Mouse (Mus musculus) frontal cortex, adult (tissue): ENCODE measurements at regions not wholly inside any gene's neighbourhood (a gene's known extent, or its start where the extent isn't known, plus 50 kb on each side); places are given as distances from the start of the nearest gene placed in this dataset.

Experiments
- ATAC-seq: cut with Nextera tagmentation; 2 replicates; pipeline ENCODE4 v1.9.2; 2017; ENCODE audit warnings: mild to moderate bottlenecking, moderate library complexity, mixed read lengths; ENCODE audit not compliant: low TSS enrichment

- ATAC-seq, result peak; percentile 77
Observed at GRCm38 (mm10) chr2:171800511-171801268, 242.6 kb downstream of the Cbln4 start.

DNA sequence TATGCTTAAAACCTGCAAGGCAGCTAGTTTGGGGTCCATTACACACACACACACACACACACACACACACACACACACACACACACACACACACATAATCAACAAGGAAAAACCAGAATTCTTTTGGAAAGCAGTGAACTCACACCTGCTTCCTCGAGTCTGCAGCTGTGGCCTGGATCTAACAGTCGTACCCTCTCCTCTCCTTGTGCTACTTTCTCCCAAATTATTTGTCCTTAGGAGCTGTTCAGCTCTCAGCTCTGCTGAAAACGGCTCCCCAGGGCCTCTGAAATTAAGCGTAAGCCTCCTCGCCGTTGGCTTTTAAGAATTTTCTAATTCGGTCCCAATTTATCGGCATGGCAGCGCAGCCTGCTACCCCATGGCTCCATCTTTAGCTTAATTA lies 243.9 kb downstream of the Cbln4 start:
- ATAC-seq, result no peak

DNA sequence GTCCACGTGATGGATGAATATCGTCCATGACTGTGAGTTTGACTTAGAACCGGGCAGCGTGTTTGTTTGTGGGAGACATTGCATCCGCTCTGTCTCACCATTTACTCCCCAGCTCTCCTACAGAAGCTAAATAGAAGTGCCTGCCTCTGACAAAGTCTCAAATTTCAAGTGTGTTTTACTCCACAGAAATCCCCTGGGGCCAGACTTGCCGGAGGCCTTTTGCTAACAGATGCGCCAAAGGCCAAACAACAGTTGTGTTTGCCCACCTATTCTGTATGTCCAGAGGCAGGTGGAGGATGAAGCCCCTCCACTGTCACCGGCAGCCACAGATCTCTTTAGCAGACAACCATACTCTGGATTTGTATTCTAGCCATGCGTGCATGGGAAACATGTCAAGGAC lies 252.6 kb downstream of the Cbln4 start:
- ATAC-seq, result no peak

- no peak for ATAC-seq
Observed at GRCm38 (mm10) chr2:171766193-171766930, 276.9 kb downstream of the Cbln4 start.

GRCm38 (mm10) chr2:171765071-171765470 lies 278.2 kb downstream of the Cbln4 start:
- ATAC-seq, result no peak

- peak; percentile 59 for ATAC-seq
Observed at GRCm38 (mm10) chr2:171753502-171753901, 289.8 kb downstream of the Cbln4 start.

DNA sequence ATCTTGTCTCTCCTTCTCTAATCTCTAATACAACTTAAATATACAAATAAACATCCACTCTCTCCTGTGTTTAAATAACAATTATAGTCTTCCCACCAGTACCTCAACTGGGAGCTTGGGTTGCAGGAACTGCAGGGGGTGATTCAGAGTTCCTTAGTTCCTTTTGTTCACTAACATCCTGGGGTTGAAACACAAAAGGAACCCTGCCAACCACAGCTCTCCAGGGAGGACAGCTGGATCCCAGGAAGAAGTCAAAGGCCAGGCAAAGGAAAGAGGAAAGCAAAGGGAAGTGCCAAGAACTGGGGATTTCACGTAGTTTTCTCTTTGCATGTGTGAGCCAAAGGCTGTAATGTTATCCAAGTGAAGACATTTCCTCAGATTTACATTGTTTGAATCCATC lies 296.1 kb downstream of the Cbln4 start:
- ATAC-seq, result no peak

- no peak for ATAC-seq
Observed at GRCm38 (mm10) chr2:171743111-171743510, 300.2 kb downstream of the Cbln4 start.

DNA sequence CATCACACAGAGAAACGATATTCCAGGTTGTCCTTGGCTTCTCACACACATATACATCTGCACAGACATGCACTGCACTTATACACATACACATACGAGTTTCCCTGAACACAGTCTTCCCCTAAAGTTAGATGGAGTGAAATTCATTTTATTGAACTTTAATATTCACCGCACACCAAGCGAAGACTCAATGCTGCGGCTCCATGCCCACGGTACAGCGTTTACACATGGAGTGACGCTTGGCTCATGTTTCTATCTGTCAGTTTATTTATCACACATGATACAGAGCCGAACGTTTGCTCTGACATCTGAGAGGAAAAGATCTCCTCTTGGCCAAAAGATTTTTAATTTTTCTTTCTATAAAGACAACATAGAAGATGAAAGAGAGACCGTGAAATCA lies 300.6 kb downstream of the Cbln4 start:
- ATAC-seq, result no peak

DNA sequence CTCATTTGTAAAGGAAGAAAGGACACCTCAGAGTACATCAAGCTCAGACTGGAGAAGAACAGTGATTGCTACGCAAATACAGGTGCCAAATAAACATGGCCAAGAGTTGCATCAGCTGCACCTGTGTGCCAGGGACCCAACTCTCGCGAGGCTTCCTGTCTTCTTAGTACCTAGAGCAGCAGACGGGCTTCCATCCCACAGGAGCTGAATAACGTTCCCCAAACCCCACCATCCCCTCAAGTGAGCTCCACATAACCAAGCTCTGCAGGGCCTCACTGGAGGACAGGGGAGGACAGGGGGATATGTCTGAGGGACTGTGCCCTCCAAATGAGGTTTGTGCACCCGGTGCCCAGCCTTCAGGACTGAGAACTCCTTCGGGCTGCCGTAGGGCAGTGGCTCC lies 305.5 kb downstream of the Cbln4 start:
- no peak for ATAC-seq

GRCm38 (mm10) chr2:171735061-171735490 lies 308.2 kb downstream of the Cbln4 start:
- no peak for ATAC-seq

DNA sequence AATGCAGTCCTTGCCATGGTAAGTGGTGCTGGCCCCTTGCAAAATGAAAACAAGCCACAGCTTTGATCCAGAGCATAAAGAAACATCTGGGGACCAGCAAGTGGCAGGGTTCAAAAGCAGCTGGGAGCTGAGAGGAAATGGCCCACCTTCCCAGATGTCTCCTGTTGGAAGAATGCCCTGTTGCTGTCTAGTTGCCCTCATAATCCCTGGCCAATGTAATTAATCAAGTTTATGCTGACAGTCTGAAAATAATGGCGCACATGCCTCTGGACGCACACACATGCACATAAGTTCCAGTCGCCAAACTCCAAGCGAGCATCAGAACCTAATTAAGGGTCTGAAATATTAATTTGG lies 308.7 kb downstream of the Cbln4 start:
- ATAC-seq, result no peak

DNA sequence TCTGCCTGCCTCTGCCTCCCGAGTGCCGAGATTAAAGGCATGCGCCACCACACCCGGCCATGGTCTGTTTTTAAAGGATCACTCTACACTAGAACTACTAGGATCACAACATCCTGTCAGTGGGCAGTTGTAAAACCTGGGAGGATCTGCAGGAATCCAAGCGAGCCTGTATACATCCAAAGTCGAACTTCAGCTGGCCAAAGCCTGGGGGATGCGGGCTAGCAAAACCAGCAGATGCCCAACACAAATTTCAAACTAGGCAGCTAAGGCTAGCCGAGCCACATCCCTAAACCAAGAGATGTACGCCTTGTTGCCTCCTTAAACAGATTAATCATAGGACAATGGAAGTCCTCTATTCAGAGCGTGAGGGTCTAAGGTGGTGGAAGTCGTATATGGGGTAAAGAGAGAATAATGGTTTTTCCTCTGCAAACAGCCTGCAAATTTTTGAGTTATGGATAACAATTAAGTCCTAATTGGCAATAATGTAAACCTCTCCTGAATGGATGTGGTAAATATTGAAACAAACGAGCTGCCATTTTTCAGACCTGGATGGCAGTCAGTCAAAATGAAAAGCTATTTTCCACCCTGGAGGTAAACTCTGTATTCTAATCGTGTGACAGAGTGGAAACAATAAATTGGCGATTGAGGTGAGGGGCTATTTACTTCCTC lies 309.2 kb downstream of the Cbln4 start:
- no peak for ATAC-seq

GRCm38 (mm10) chr2:171719269-171719668 lies 324.0 kb downstream of the Cbln4 start:
- ATAC-seq, result no peak

DNA sequence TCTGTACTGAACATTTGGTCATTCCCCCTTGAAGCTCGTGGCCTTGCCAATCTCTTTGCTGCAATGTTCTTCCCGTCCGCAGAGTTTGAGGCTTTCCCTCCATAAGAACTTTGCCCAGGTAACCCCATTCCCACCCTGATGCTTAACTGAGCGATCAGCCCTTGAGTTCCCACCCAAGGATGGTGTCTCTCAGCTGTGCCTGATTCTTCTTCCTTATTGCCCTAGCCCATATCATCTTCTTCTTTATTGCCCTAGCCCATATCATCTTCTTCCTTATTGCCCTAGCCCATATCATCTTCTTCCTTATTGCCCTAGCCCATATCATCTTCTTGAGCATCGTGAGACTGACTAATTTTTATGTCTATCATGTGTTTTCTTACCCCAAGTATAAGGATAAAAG lies 324.4 kb downstream of the Cbln4 start:
- ATAC-seq, result no peak

DNA sequence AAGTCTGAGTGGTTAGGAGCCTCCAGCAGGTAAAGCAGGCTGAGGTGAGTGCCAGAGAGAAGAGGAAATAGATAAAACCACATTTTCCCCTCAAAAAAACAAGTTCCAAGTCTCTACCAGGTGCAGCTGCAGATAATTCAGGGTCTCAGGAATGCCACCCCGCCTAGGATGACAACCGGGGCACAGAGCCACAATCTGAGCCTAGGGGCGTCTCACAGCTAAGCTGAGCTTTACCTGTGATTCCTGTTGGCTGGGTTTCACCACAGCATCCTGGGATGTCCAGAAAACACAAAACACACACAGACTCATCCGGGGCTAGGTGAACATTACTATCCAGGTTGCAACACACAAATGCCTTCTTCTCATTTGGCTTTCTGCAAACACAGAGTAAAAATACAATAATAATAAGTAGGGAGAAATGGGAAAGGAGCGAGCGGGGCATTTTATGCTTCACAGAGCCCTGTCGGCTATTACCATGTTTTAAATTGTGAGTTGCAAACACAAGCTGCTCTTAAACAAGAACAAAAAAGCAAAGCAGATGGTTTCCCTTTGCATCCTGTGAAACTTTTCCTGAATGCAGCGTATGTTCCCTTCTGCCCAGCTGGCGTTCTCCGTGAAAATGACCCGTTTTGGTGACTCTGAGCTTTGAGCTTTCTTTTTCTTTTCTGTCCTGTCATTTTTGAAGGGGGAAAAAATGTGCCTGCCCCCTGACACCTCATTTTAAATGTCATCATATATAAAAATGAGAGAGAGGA lies 330.3 kb downstream of the Cbln4 start:
- peak; percentile 80 for ATAC-seq

GRCm38 (mm10) chr2:171693526-171693925 lies 349.7 kb downstream of the Cbln4 start:
- ATAC-seq, result no peak

DNA sequence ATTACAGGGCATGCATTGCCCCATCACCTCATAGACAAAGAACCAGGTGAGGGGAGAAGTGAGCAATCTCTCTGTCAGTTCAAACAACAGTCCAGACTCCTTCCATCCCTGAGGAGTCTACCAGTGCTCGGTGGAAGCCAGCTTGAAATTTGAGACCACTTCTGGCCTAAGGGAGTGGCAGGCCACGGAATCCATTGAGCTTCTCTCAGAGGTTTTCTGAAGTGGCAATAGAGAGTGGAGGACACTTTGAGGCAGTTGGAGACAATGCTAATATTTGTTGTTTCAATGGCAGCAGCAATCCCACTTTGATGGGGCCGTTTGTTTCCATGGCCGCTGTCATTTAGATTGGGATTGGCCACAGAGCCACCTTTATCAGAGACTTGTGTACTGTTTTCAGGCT lies 352.5 kb downstream of the Cbln4 start:
- no peak for ATAC-seq

GRCm38 (mm10) chr2:171689102-171689501 lies 354.2 kb downstream of the Cbln4 start:
- ATAC-seq, result no peak

GRCm38 (mm10) chr2:171677998-171678397 lies 365.3 kb downstream of the Cbln4 start:
- ATAC-seq, result no peak

- no peak for ATAC-seq
Observed at GRCm38 (mm10) chr2:171677128-171677527, 366.1 kb downstream of the Cbln4 start.

DNA sequence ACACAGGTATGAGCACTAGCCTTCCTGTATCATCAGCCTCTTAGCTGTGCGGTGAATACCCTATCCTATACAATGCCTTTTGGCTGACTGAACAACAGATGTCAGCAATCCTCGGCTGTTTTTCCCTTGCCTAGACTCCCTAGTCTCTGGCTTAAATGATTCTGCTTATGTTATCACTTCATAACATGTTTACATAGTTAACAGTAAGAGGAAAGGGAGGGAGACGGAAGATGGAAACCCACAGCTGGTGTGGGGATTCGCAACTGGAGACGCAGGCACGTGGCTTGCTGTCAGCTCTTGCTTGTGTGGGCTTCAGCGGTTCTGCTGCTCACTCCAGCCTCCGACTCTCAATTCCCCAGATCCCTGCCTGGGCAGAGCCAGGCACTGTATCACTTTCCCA lies 367.2 kb downstream of the Cbln4 start:
- no peak for ATAC-seq
